Mouse (Mus musculus): ENCODE measurements around the gene D630003M21Rik. TPM values are rescaled to one million over a fixed set of nuclear protein-coding genes. Genes with fewer than 3 reads are reported as not detected.

Gene D630003M21Rik
- polyA plus RNA-seq, 1 experiment from 2014 or later: 9.1 TPM

DNA sequence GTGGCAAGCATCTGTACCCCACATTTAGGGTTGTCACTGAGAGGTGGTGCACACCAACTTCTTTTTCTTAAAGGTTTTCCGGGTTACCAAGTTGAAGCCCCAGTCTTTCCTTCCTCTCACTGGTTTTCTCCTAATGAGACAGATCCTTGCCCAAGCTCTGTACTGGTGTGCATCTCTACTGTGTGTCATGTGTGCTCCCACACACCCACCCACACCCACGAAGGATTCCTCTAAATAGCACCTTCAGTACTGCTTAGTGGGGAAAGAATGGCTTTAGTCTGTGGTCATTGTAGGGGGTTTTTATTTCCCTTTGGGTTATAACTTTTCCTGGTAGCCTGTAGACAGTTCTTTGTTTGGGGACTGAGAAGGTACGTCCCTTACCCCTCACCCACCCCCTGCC is 35.9 kb upstream of the D630003M21Rik start:
- Histone ChIP-seq H3K4me1 (ENCODE audit: insufficient read depth) (no peaks in the 10 kb centered on the region), H3K27me3 (ENCODE audit: insufficient read depth, low read length) (no peaks in the 10 kb centered on the region), H3K4me2 (no peak overlapping the region), H3K4me3 (ENCODE audit: low read depth, low read length) (no peak overlapping the region), H3K9me3 (ENCODE audit: low read depth, low read length) (no peaks in the 10 kb centered on the region), H3K27ac (ENCODE audit: low read depth) (no peak overlapping the region), H3K36me3 (ENCODE audit: insufficient read depth) (no peaks in the 10 kb centered on the region), H3K9ac (no peak overlapping the region)
- WGBS: 74% methylated on average over 3 of the region's 3 CpGs
- DNase-seq (no peak), ATAC-seq (ENCODE audit: insufficient read depth) (no peak)
- TF ChIP-seq CTCF (IDR thresholded peaks at IDR 0.05; ENCODE audit: low read depth): no peak

DNA sequence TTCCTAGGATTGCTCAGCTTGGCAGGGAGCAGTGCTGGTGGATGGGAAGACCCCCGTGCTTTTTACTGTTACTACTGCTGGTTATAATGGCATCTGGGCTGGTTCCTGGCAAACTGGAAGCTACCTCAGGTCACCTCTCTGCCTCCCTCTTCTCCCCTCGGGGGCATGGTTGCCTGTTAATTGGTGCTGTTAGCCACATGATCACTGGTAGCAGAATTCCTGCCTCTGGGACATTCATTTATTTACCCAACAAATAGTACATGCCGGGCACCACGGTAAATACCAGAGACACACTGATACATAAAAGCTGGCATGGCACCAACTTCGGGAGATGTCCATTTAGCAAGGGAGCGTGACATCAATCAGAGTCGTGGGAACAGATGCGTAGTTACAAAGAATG is 30.5 kb upstream of the D630003M21Rik start:
- no peak for TF ChIP-seq CTCF (IDR thresholded peaks at IDR 0.05; ENCODE audit: low read depth)
- ATAC-seq (ENCODE audit: insufficient read depth) (no peak), DNase-seq (no peak)
- 70% methylated on average over 8 of the region's 8 CpGs for whole genome bisulfite sequencing
- H3K4me3 ChIP-seq (ENCODE audit: low read depth, low read length): no peak overlapping the region
- H3K9me3 ChIP-seq (ENCODE audit: low read depth, low read length): no peaks in the 10 kb centered on the region
- H3K27ac ChIP-seq (ENCODE audit: low read depth): no peak overlapping the region
- no peaks in the 10 kb centered on the region for H3K27me3 ChIP-seq (ENCODE audit: insufficient read depth, low read length)
- H3K9ac ChIP-seq: no peak overlapping the region
- no peak overlapping the region for H3K4me2 ChIP-seq
- H3K4me1 ChIP-seq (ENCODE audit: insufficient read depth): peaks cover 11% of the 10 kb centered on the region
- no peaks in the 10 kb centered on the region for H3K36me3 ChIP-seq (ENCODE audit: insufficient read depth)

DNA sequence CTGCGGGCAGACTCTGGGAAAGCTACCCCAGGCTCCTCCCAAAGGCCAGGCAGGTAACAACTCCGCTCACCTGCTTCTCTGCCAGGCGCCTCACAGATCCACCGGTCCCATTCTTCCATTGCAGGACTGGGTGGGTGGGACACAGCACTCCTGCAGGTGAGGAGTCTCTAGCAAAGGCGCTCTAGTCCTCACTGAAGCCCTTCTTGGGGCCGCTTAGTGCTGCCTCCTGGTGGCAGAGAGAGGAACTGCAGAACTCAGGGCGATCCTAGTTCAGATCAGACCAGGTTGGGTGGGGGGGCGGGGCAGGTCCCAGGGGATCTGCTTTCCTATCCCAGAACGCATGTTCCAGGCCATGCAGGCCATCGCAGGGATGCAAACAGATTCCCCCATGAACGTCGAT is 29.8 kb upstream of the D630003M21Rik start:
- H3K36me3 ChIP-seq (ENCODE audit: insufficient read depth): no peaks in the 10 kb centered on the region
- H3K4me1 ChIP-seq (ENCODE audit: insufficient read depth): peaks cover 11% of the 10 kb centered on the region
- ATAC-seq (ENCODE audit: insufficient read depth): peak; percentile 64; the same call in 1 of the 2 replicates
- H3K27me3 ChIP-seq (ENCODE audit: insufficient read depth, low read length): no peaks in the 10 kb centered on the region
- no peak overlapping the region for H3K4me3 ChIP-seq (ENCODE audit: low read depth, low read length)
- no peak overlapping the region for H3K27ac ChIP-seq (ENCODE audit: low read depth)
- H3K9me3 ChIP-seq (ENCODE audit: low read depth, low read length): no peaks in the 10 kb centered on the region
- no peak overlapping the region for H3K9ac ChIP-seq
- H3K4me2 ChIP-seq: peak overlapping the region; percentile 33; the same call in 1 of the 2 replicates
- WGBS: 12% methylated on average over 12 of the region's 12 CpGs
- peak; percentile 88 for TF ChIP-seq CTCF (IDR thresholded peaks at IDR 0.05; ENCODE audit: low read depth)
- DNase-seq: peak; percentile 88

DNA sequence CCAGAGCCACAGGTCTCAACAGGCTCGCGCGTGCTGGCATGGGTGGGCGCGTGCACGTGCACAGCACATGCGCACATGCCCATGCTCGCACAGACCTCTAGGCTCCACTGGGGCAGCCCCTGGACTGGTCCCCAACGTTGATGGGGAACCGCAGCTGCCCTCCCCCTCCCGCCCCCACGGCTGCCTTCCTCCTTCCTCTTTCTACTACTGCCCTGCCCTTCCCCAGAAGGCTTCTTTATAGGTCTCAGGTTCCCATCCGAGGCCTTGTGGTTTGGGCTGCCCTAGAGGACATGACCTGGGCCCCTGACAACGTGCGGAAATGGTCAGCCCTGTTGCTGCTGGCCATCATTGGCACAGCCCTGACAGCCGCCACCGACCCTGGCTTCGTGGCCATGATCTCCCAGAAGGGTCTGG is 29.0 kb upstream of the D630003M21Rik start, which contains the start of gene Bpi:
Gene Bpi (plus strand): TSS at position 90 of the 414 bp plus-strand sequence.
- WGBS: 48% methylated on average over 18 of the region's 18 CpGs
- no peak within 1 kb of the TSS for H3K9ac ChIP-seq
- no peaks in the 10 kb centered on the region for H3K27me3 ChIP-seq (ENCODE audit: insufficient read depth, low read length)
- no peaks in the 10 kb centered on the region for H3K36me3 ChIP-seq (ENCODE audit: insufficient read depth)
- no peaks in the 10 kb centered on the region for H3K9me3 ChIP-seq (ENCODE audit: low read depth, low read length)
- H3K27ac ChIP-seq (ENCODE audit: low read depth): peak within 1 kb of the TSS; percentile 42; the same call in 1 of the 2 replicates
- no peak for TF ChIP-seq CTCF (IDR thresholded peaks at IDR 0.05; ENCODE audit: low read depth)
- H3K4me2 ChIP-seq: peak within 1 kb of the TSS; percentile 33; the same call in 1 of the 2 replicates
- no peak within 1 kb of the TSS for H3K4me3 ChIP-seq (ENCODE audit: low read depth, low read length)
- H3K4me1 ChIP-seq (ENCODE audit: insufficient read depth): peaks cover 11% of the 10 kb centered on the region
- no peak for DNase-seq
- ATAC-seq (ENCODE audit: insufficient read depth): no peak

DNA sequence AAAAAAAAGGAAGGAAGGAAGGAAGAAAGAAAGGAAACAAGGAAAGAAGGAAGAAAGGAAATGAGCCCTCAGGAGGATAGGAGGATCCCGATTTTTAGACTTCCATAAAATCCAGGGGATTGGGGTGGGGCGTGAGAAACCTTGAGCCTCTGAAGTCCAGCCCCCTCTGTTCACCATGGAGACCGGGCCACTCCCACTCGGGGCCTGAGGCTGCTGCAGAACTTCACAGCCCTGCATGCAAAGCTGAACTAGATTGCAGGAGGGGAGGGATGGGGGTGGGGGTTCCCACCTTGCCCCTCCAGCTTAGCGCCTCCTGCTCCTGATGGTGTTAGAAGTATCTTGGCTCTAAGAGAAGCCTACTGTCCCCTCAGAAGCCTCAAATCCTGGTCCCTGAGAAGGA is 27.9 kb upstream of the D630003M21Rik start:
- peaks cover 11% of the 10 kb centered on the region for H3K4me1 ChIP-seq (ENCODE audit: insufficient read depth)
- no peaks in the 10 kb centered on the region for H3K36me3 ChIP-seq (ENCODE audit: insufficient read depth)
- no peaks in the 10 kb centered on the region for H3K27me3 ChIP-seq (ENCODE audit: insufficient read depth, low read length)
- no peaks in the 10 kb centered on the region for H3K9me3 ChIP-seq (ENCODE audit: low read depth, low read length)
- TF ChIP-seq CTCF (IDR thresholded peaks at IDR 0.05; ENCODE audit: low read depth): no peak
- DNase-seq: peak; percentile 67
- peak overlapping the region; percentile 11; the same call in 1 of the 2 replicates for H3K4me2 ChIP-seq
- no peak overlapping the region for H3K4me3 ChIP-seq (ENCODE audit: low read depth, low read length)
- peak; percentile 64 for ATAC-seq (ENCODE audit: insufficient read depth)
- WGBS: 7% methylated on average over 5 of the region's 5 CpGs
- peak overlapping the region; percentile 42; the same call in 1 of the 2 replicates for H3K27ac ChIP-seq (ENCODE audit: low read depth)
- no peak overlapping the region for H3K9ac ChIP-seq

DNA sequence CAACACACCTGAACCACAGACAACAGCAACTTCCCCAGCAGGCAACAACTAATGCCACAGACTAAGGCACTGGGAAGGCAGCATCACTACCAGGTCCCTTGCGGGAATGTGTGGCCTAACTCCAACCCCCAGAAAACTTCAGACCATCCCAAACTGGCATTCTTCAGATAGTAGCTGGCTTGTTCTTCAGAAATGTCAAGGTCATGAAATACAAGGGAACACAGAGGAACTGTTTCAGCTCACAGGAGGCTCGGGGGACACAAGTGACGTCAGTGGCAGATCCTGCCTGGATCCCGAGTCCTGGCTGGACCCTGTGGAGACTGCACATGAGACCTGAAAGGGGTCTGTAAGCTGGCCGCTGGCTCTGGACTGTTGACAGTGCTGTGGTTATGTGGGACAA is 24.8 kb upstream of the D630003M21Rik start:
- DNase-seq: no peak
- Histone ChIP-seq H3K9ac (no peak overlapping the region), H3K9me3 (ENCODE audit: low read depth, low read length) (no peaks in the 10 kb centered on the region), H3K27ac (ENCODE audit: low read depth) (no peak overlapping the region), H3K4me2 (no peak overlapping the region), H3K36me3 (ENCODE audit: insufficient read depth) (no peaks in the 10 kb centered on the region), H3K4me1 (ENCODE audit: insufficient read depth) (peaks cover 11% of the 10 kb centered on the region), H3K4me3 (ENCODE audit: low read depth, low read length) (no peak overlapping the region), H3K27me3 (ENCODE audit: insufficient read depth, low read length) (no peaks in the 10 kb centered on the region)
- no peak for TF ChIP-seq CTCF (IDR thresholded peaks at IDR 0.05; ENCODE audit: low read depth)
- WGBS: 71% methylated on average over 5 of the region's 5 CpGs
- no peak for ATAC-seq (ENCODE audit: insufficient read depth)

DNA sequence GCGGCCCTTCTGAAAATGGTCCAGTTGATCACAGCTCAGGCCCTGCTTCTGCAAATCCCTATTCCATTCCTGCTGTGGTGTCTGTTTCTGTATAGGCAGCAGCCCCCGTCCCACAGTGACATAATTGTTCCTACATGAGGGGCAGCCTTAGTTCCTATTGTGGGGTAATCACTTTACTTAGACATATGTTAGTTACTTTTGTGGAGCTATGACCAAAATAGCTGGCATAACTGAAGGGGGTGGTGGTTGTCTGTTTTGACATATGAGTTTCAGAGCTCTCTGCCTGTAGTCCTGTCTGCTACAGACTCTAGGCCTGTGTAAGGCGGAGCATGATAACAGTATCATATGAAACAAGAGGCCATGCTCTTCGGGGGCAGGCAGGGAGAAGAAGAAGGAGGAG is 21.5 kb upstream of the D630003M21Rik start:
- Histone ChIP-seq H3K4me2 (no peak overlapping the region), H3K27me3 (ENCODE audit: insufficient read depth, low read length) (no peaks in the 10 kb centered on the region), H3K4me1 (ENCODE audit: insufficient read depth) (0 out of 2 replicates have a peak, but pooled peaks cover 3% of the 10 kb centered on the region), H3K36me3 (ENCODE audit: insufficient read depth) (no peaks in the 10 kb centered on the region), H3K27ac (ENCODE audit: low read depth) (no peak overlapping the region), H3K4me3 (ENCODE audit: low read depth, low read length) (no peak overlapping the region), H3K9me3 (ENCODE audit: low read depth, low read length) (no peaks in the 10 kb centered on the region), H3K9ac (no peak overlapping the region)
- no peak for DNase-seq
- WGBS: 65% methylated on average over 4 of the region's 4 CpGs
- TF ChIP-seq CTCF (IDR thresholded peaks at IDR 0.05; ENCODE audit: low read depth): no peak
- no peak for ATAC-seq (ENCODE audit: insufficient read depth)

Measured in lung, embryonic 14.5 days (tissue).